Mouse (Mus musculus) kidney, adult 2 months (tissue): ENCODE measurements around the gene Actr1b. TPM values are rescaled to one million over a fixed set of nuclear protein-coding genes. Genes with fewer than 3 reads are reported as not detected.

Experiments
- DNase-seq: peaks from one replicate; pipeline ENCODE4 v3.0.0; 2021
- H3K27ac ChIP-seq: fragments of 200-500 bp; 2 replicates; pipeline ENCODE4 v1.5.1; 2012; ENCODE audit warnings: low read depth, low read length, control low read depth, inconsistent platforms; ENCODE audit not compliant: insufficient read depth
- H3K27me3 ChIP-seq: fragments of 200-500 bp; replicated peaks from 2 replicates; pipeline ENCODE4 v1.6.1; 2012; ENCODE audit warnings: mild to moderate bottlenecking, moderate library complexity, low read length, inconsistent platforms; ENCODE audit not compliant: control insufficient read depth, insufficient read depth
- H3K36me3 ChIP-seq: fragments of 200-500 bp; 2 replicates; pipeline ENCODE4 v1.6.1; 2012; ENCODE audit warnings: mild to moderate bottlenecking, moderate library complexity, low read length, inconsistent platforms; ENCODE audit not compliant: control insufficient read depth, insufficient read depth
- H3K4me1 ChIP-seq: fragments of 200-500 bp; 2 replicates; pipeline ENCODE4 v1.6.1; 2011; ENCODE audit warnings: low read length; ENCODE audit not compliant: control insufficient read depth, insufficient read depth
- H3K4me3 ChIP-seq: fragments of 200-500 bp; 2 replicates; pipeline ENCODE4 v1.5.1; 2011; ENCODE audit warnings: mild to moderate bottlenecking, low read depth, low read length, control low read depth; ENCODE audit not compliant: insufficient read depth
- CTCF ChIP-seq: fragments of 200-500 bp; conservative IDR thresholded peaks from 2 replicates; pipeline ENCODE4 v1.5.1; 2011; ENCODE audit warnings: low read depth, mild to moderate bottlenecking, control low read depth, low read length, moderate library complexity, mixed read lengths; ENCODE audit not compliant: insufficient read depth, insufficient read length
- POLR2A ChIP-seq: fragments of 200-500 bp; IDR thresholded peaks from one replicate; pipeline ENCODE4 v1.6.1; 2011; ENCODE audit warnings: low read depth, low read length, control low read depth
- WGBS: fragments of 180-500 bp; shearing (Covaris S2); methylation state at CpG from one replicate; pipeline ENCODE4 v1.1.7; 2018; 5-methylcytosine and 5-hydroxymethylcytosine counted together
- polyA plus RNA-seq: library from polyadenylated mRNA; depleted of rRNA; stranded (reverse); fragments of >200 nt; gene quantifications from 2 replicates; pipeline ENCODE4 v1.2.3, GENCODE M21; 2012; rRNA removed

Actr1b gene
- polyA plus RNA-seq = 130 and 141 TPM in 2 replicates

- WGBS = 79% methylated on average over 5 of the region's 5 CpGs
- TF ChIP-seq POLR2A (no peak), CTCF (no peak)
- no peaks in the 10 kb centered on the region for H3K36me3 ChIP-seq
Measured at GRCm38 (mm10) chr1:36714311-36714710, at the start of gene Actr1b. Gene Actr1b, minus strand, starts transcription at chr1:36714422.

DNA sequence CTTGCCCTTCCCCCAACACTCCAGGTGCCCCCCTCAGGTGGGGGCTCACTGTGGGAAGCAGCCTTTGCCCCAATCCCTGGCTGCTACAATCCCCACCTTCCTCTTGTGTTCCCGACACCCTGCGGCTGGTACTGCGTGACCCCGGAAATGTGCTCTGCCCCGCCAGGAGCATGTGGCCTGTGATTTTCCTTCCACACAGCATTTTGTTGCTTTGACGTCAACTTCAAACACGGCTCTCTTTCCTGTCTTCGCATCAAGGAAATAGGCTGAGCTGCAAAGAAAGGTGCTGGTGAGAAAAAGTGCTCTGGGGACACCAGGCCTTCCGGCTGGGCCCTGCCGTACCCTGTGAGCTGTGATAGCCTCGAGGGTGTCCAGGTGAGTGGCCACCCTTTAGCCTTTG lies 47.3 kb upstream of the Actr1b start, which contains the start of gene Zap70:
Gene Zap70 (plus strand): TSS at position 231 of the 400 bp plus-strand sequence.
- Histone ChIP-seq H3K27me3 (no peaks in the 10 kb centered on the region), H3K36me3 (no peaks in the 10 kb centered on the region), H3K4me3 (no peak within 1 kb of the TSS), H3K4me1 (no peaks in the 10 kb centered on the region), H3K27ac (no peak within 1 kb of the TSS)
- WGBS = 75% methylated on average over 11 of the region's 11 CpGs
- DNase-seq = no peak
- TF ChIP-seq POLR2A (no peak), CTCF (no peak)

More at GRCm38 (mm10) chr1:36714311-36714710, at the start of gene Actr1b:
- no peaks in the 10 kb centered on the region for H3K4me1 ChIP-seq
- no peak for DNase-seq
- H3K27ac ChIP-seq = no peak within 1 kb of the TSS
- H3K4me3 ChIP-seq = no peak within 1 kb of the TSS
- H3K27me3 ChIP-seq = no peaks in the 10 kb centered on the region

GRCm38 (mm10) chr1:36761061-36761460 lies 46.8 kb upstream of the Actr1b start:
- WGBS = 91% methylated on average over 8 of the region's 8 CpGs
- Histone ChIP-seq H3K27me3 (no peaks in the 10 kb centered on the region), H3K36me3 (no peaks in the 10 kb centered on the region), H3K4me3 (no peak overlapping the region), H3K27ac (no peak overlapping the region), H3K4me1 (no peaks in the 10 kb centered on the region)
- TF ChIP-seq POLR2A (no peak), CTCF (no peak)
- no peak for DNase-seq

DNA sequence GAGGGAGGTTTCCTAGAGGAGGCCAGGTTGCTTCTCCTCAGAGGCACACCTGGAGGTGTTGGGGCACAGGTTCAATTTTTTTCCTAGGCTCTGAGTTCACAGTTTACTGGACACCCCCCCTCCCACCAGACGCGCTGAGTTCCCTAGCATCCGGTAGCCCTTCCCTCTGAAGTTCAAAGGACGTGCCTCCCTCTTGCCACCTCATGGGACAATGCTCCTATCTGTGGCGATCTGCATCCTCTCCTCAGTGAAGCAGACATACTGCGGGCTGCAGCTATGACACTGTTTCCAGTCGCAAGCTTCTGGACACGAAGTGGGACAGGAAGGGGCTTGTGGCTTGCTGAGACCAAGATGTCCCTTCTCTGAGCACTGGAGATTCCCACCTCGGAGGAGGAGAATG lies 46.2 kb upstream of the Actr1b start:
- Histone ChIP-seq H3K4me1 (no peaks in the 10 kb centered on the region), H3K36me3 (no peaks in the 10 kb centered on the region), H3K27me3 (no peaks in the 10 kb centered on the region), H3K4me3 (no peak overlapping the region), H3K27ac (no peak overlapping the region)
- TF ChIP-seq POLR2A (no peak), CTCF (no peak)
- 70% methylated on average over 9 of the region's 9 CpGs for WGBS
- DNase-seq = no peak

GRCm38 (mm10) chr1:36759076-36759475 lies 44.9 kb upstream of the Actr1b start:
- no peak for TF ChIP-seq CTCF
- no peak for TF ChIP-seq POLR2A
- Histone ChIP-seq H3K27ac (no peak overlapping the region), H3K36me3 (no peaks in the 10 kb centered on the region), H3K4me3 (no peak overlapping the region), H3K4me1 (no peaks in the 10 kb centered on the region), H3K27me3 (no peaks in the 10 kb centered on the region)
- no peak for DNase-seq
- 91% methylated on average over 18 of the region's 18 CpGs for WGBS

GRCm38 (mm10) chr1:36758553-36758952 lies 44.3 kb upstream of the Actr1b start:
- no peaks in the 10 kb centered on the region for H3K27me3 ChIP-seq
- H3K27ac ChIP-seq = no peak overlapping the region

GRCm38 (mm10) chr1:36753932-36754675 lies 39.9 kb upstream of the Actr1b start:
- WGBS = 62% methylated on average over 6 of the region's 6 CpGs
- Histone ChIP-seq H3K4me3 (no peak overlapping the region), H3K27ac (no peak overlapping the region), H3K36me3 (no peaks in the 10 kb centered on the region), H3K4me1 (no peaks in the 10 kb centered on the region), H3K27me3 (no peaks in the 10 kb centered on the region)
- TF ChIP-seq POLR2A (no peak), CTCF (no peak)
- no peak for DNase-seq

More at GRCm38 (mm10) chr1:36758553-36758952, 44.3 kb upstream of the Actr1b start:
- Histone ChIP-seq H3K4me3 (no peak overlapping the region), H3K4me1 (no peaks in the 10 kb centered on the region), H3K36me3 (no peaks in the 10 kb centered on the region)
- no peak for DNase-seq
- no peak for TF ChIP-seq POLR2A
- TF ChIP-seq CTCF = no peak
- 91% methylated on average over 9 of the region's 9 CpGs for WGBS

DNA sequence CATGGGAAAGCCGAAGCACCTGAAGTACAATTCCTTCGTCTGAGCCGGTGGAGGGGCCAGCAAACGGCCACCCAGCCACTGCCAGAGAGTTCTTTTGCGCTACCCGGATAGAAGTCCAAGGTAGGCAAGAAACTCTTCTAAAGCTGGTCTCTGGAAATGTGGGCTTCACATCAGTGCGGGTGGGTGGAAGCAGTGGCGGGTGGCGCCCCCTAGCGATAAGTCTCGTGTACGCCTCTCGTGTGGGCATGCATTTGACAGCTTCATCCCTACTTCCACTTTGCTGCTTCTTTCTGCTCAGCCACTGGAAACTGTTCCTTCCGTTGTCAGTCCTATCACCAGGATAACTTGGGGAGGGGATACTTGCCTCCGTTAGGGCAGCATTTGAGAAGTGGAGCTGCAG lies 32.2 kb upstream of the Actr1b start:
- Histone ChIP-seq H3K27ac (no peak overlapping the region), H3K27me3 (no peaks in the 10 kb centered on the region), H3K4me1 (no peaks in the 10 kb centered on the region), H3K4me3 (no peak overlapping the region), H3K36me3 (no peaks in the 10 kb centered on the region)
- no peak for TF ChIP-seq POLR2A
- TF ChIP-seq CTCF = peak; percentile 54
- no peak for DNase-seq
- 50% methylated on average over 15 of the region's 15 CpGs for WGBS
